Mouse (Mus musculus): ENCODE results near the gene Trim3.

Trim3 gene

GRCm38 (mm10) chr7:105611767-105612166, 21.6 kb downstream of the Trim3 start:
- in situ Hi-C loops (cut with MboI, MseI), result no loop called here

GRCm38 (mm10) chr7:105608467-105608866, 24.9 kb downstream of the Trim3 start:
- in situ Hi-C loops (cut with MboI, MseI), result no loop called here

GRCm38 (mm10) chr7:105602860-105603623, 30.3 kb downstream of the Trim3 start:
- in situ Hi-C loops (cut with MboI, MseI), result no loop called here

- in situ Hi-C loops (cut with MboI, MseI), result no loop called here
These were observed 43.3 kb downstream of the Trim3 start for GRCm38 (mm10) chr7:105590097-105590496.

GRCm38 (mm10) chr7:105588325-105588912, 45.0 kb downstream of the Trim3 start:
- in situ Hi-C loops (cut with MboI, MseI), result no loop called here

- in situ Hi-C loops (cut with MboI, MseI), result no loop called here
These were observed 51.4 kb downstream of the Trim3 start for GRCm38 (mm10) chr7:105581959-105582358.

GRCm38 (mm10) chr7:105581094-105581703, 52.2 kb downstream of the Trim3 start, which contains the start of gene Apbb1:
TSS of gene Apbb1 (minus strand) at chr7:105581653.
- in situ Hi-C loops (cut with MboI, MseI), result no loop called here

GRCm38 (mm10) chr7:105580627-105581089, 52.7 kb downstream of the Trim3 start:
- in situ Hi-C loops (cut with MboI, MseI), result no loop called here

GRCm38 (mm10) chr7:105578481-105578880, 54.9 kb downstream of the Trim3 start:
- in situ Hi-C loops (cut with MboI, MseI), result no loop called here

- in situ Hi-C loops (cut with MboI, MseI), result no loop called here
These were observed 55.9 kb downstream of the Trim3 start for GRCm38 (mm10) chr7:105577377-105577871.

- in situ Hi-C loops (cut with MboI, MseI), result no loop called here
These were observed 57.1 kb downstream of the Trim3 start for GRCm38 (mm10) chr7:105576166-105576748.

- in situ Hi-C loops (cut with MboI, MseI), result no loop called here
These were observed 58.8 kb downstream of the Trim3 start for GRCm38 (mm10) chr7:105574537-105574936.

GRCm38 (mm10) chr7:105572949-105573348, 60.4 kb downstream of the Trim3 start:
- in situ Hi-C loops (cut with MboI, MseI), result no loop called here

- in situ Hi-C loops (cut with MboI, MseI), result no loop called here
These were observed 62.6 kb downstream of the Trim3 start for GRCm38 (mm10) chr7:105570756-105571155.

- in situ Hi-C loops (cut with MboI, MseI), result no loop called here
These were observed 63.6 kb downstream of the Trim3 start for GRCm38 (mm10) chr7:105569512-105570496.

GRCm38 (mm10) chr7:105568988-105569471, 64.3 kb downstream of the Trim3 start:
- in situ Hi-C loops (cut with MboI, MseI), result no loop called here

GRCm38 (mm10) chr7:105568583-105568982, 64.8 kb downstream of the Trim3 start:
- in situ Hi-C loops (cut with MboI, MseI), result no loop called here

GRCm38 (mm10) chr7:105565071-105565836, 68.1 kb downstream of the Trim3 start:
- in situ Hi-C loops (cut with MboI, MseI), result no loop called here

GRCm38 (mm10) chr7:105563367-105563766, 70.0 kb downstream of the Trim3 start:
- in situ Hi-C loops (cut with MboI, MseI), result no loop called here

- in situ Hi-C loops (cut with MboI, MseI), result no loop called here
These were observed 71.1 kb downstream of the Trim3 start for GRCm38 (mm10) chr7:105562317-105562716.
